Mouse (Mus musculus) kidney, embryonic 14.5 days (tissue): ENCODE measurements around the gene Ppp1r17. TPM values are rescaled to one million over a fixed set of nuclear protein-coding genes. Genes with fewer than 3 reads are reported as not detected.

Experiments used
- ATAC-seq: fragments of 200-750 bp; cut with Nextera tagmentation; 2 replicates; pipeline ENCODE4 v1.8.0; 2017; ENCODE audit warnings: moderate number of reproducible peaks, mild to moderate bottlenecking, moderate TSS enrichment, moderate library complexity; ENCODE audit not compliant: low FRiP score, low TSS enrichment
- H3K27ac ChIP-seq: fragments of 300-500 bp; sonication (generic); 2 replicates; pipeline ENCODE4 v1.5.1; 2014; ENCODE audit warnings: low read depth, mild to moderate bottlenecking, low read length, moderate library complexity, mixed read lengths
- H3K27me3 ChIP-seq: fragments of 300-500 bp; sonication (generic); 2 replicates; pipeline ENCODE4 v1.6.1; 2014; ENCODE audit warnings: mild to moderate bottlenecking, low read length; ENCODE audit not compliant: control insufficient read depth, insufficient read depth
- H3K36me3 ChIP-seq: fragments of 300-500 bp; sonication (generic); 2 replicates; pipeline ENCODE4 v1.6.1; 2014; ENCODE audit warnings: low read length, mixed read lengths; ENCODE audit not compliant: control insufficient read depth, insufficient read depth
- H3K4me1 ChIP-seq: fragments of 300-500 bp; sonication (generic); 2 replicates; pipeline ENCODE4 v1.6.1; 2014; ENCODE audit warnings: low read length, mixed read lengths; ENCODE audit not compliant: control insufficient read depth, insufficient read depth
- H3K4me2 ChIP-seq: fragments of 300-500 bp; sonication (generic); replicated peaks from 2 replicates; pipeline ENCODE4 v1.6.1; 2014; ENCODE audit warnings: low read depth, mild to moderate bottlenecking, low read length
- H3K4me3 ChIP-seq: fragments of 300-500 bp; sonication (generic); 2 replicates; pipeline ENCODE4 v1.5.1; 2014; ENCODE audit warnings: mild to moderate bottlenecking, low read length
- H3K9ac ChIP-seq: fragments of 300-500 bp; sonication (generic); 2 replicates; pipeline ENCODE4 v1.6.1; 2014; ENCODE audit warnings: low read depth, mild to moderate bottlenecking, low read length, moderate library complexity
- H3K9me3 ChIP-seq: fragments of 300-500 bp; sonication (generic); 2 replicates; pipeline ENCODE4 v1.6.1; 2016; ENCODE audit warnings: low read length; ENCODE audit not compliant: control insufficient read depth
- WGBS: fragments of 180-500 bp; shearing (Covaris S2); extraction: QIAGEN DNeasy Blood & Tissue Kit; methylation state at CpG from one replicate; pipeline ENCODE4 v1.1.7; 2014; 5-methylcytosine and 5-hydroxymethylcytosine counted together
- polyA plus RNA-seq: library from polyadenylated mRNA; unstranded; fragments of >200 nt; fragmentation: Nextera tagmentation; extraction: Ambion mirVana; gene quantifications from 2 replicates; pipeline ENCODE4 v1.2.1, GENCODE M21; 2014

Gene Ppp1r17
- polyA plus RNA-seq: not detected in 2 replicates

DNA sequence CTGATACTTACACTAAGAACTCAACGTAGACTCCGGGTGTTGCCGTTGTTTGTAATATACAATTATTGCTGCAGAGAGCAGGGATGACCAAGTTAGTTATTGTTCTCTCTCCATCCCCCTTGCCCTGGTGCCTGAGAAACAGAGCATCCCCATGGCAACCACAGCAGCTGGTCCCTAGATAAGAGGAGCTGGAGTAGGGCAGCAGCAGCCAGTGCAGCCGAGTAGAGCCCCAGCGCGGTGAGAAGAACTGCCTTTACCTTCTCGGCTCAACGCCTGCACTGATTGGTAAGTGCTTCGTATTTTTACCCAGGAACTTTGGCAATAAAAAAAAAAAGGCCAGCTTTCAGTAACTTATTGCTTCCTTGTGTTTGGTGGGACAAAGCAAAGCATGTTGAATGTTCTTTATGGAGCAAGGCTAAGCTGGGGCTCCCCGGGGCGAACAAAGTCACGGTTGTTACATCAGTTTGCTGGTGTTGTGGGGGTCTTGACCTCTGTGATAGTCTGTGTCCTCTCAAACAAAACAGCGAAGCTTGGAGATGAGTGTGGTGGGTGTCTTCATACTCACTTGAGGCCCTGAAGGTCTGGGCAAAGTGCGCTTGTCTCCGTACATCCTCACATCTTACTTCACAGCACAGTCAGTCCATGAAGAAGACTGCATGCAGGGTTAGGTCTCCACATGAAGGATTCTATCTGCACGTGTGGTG, at the start of gene Ppp1r17:
Gene Ppp1r17 (plus strand): TSS at position 207 of the 704 bp plus-strand sequence.
- H3K36me3 ChIP-seq: no peaks in the 10 kb centered on the region
- H3K9me3 ChIP-seq: no peaks in the 10 kb centered on the region
- ATAC-seq: no peak
- no peak within 1 kb of the TSS for H3K9ac ChIP-seq
- no peak within 1 kb of the TSS for H3K4me3 ChIP-seq
- H3K4me1 ChIP-seq: no peaks in the 10 kb centered on the region
- H3K27ac ChIP-seq: no peak within 1 kb of the TSS
- 73% methylated on average over 16 of the region's 16 CpGs for WGBS
- H3K4me2 ChIP-seq: no peak within 1 kb of the TSS
- H3K27me3 ChIP-seq: no peaks in the 10 kb centered on the region

DNA sequence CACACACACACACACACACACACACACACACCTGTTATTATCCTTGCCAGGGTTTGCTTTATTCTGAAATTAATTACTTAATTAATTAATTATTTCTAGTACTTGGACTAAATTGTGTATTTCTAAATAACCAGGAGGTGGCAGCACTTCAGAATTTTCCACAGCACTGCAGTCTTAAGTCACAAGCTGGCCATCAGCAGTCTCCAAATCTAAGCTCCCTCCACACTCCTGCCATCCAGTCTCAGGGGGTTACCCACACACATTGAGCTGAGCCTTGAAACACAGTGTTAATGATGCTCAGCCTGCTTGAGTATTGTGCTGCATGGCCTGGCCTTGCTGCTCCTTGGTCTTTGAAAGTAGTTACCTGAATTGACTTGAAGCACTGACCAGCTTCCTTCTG, 44.3 kb upstream of the Ppp1r17 start:
- Histone ChIP-seq H3K4me1 (no peaks in the 10 kb centered on the region), H3K9ac (no peak overlapping the region), H3K4me2 (no peak overlapping the region), H3K36me3 (no peaks in the 10 kb centered on the region), H3K9me3 (no peaks in the 10 kb centered on the region), H3K27ac (no peak overlapping the region), H3K27me3 (no peaks in the 10 kb centered on the region), H3K4me3 (no peak overlapping the region)
- ATAC-seq: peak; percentile 66; the same call in 1 of the 2 replicates

DNA sequence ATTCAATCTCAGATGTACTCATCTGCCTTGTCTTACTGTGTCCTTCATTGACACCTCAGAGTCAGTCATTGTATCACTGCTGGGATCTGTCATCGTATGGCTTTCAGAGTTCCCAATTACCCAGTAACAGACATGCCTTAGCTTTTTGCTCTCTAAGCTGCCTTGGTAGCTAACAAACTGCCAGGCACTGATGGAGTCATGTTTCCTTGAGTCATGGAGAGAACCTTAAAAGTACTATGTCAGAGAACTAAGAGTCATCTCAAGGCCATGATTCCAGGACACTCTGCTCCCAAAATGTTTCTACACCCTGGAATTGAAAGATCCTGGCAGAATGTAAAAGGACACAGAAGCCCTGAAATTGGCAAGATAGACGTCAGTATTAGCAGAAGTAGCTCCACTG, 37.5 kb upstream of the Ppp1r17 start:
- Histone ChIP-seq H3K27ac (no peak overlapping the region), H3K4me3 (no peak overlapping the region), H3K4me1 (no peaks in the 10 kb centered on the region), H3K9ac (no peak overlapping the region), H3K27me3 (no peaks in the 10 kb centered on the region), H3K4me2 (no peak overlapping the region), H3K9me3 (no peaks in the 10 kb centered on the region), H3K36me3 (no peaks in the 10 kb centered on the region)
- WGBS: 82% methylated on average over 2 of the region's 2 CpGs
- ATAC-seq: no peak

- Histone ChIP-seq H3K9ac (no peak overlapping the region), H3K4me1 (no peaks in the 10 kb centered on the region), H3K36me3 (no peaks in the 10 kb centered on the region), H3K4me2 (no peak overlapping the region), H3K27ac (no peak overlapping the region), H3K27me3 (no peaks in the 10 kb centered on the region), H3K4me3 (no peak overlapping the region), H3K9me3 (no peaks in the 10 kb centered on the region)
- WGBS: 82% methylated on average over 4 of the region's 4 CpGs
- no peak for ATAC-seq
Observed at GRCm38 (mm10) chr6:56008711-56009110, 8.6 kb upstream of the Ppp1r17 start.

DNA sequence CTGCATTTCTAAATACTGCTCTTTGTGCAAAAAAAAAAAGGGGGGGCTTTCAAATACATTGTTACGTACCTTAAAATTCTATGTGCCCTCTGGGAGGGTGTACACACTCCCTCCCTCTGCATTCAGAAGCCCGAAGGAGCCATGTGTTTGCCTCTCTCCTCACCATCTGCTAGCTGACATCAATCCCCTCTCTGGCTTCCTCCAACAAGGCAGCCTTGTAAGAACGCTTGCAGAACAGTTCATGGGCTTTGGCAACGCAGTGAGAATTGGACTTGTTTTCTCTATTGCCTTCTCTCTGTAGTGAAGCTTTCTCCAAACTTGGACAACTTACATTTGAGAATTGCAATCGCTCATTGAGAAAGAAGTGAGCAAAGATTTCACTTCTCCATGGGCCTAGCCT, 4.9 kb upstream of the Ppp1r17 start:
- H3K9ac ChIP-seq: no peak overlapping the region
- no peak overlapping the region for H3K27ac ChIP-seq
- no peaks in the 10 kb centered on the region for H3K36me3 ChIP-seq
- H3K4me2 ChIP-seq: no peak overlapping the region
- no peaks in the 10 kb centered on the region for H3K4me1 ChIP-seq
- ATAC-seq: no peak
- WGBS: 59% methylated on average over 5 of the region's 5 CpGs
- H3K27me3 ChIP-seq: no peaks in the 10 kb centered on the region
- no peak overlapping the region for H3K4me3 ChIP-seq
- H3K9me3 ChIP-seq: no peaks in the 10 kb centered on the region

DNA sequence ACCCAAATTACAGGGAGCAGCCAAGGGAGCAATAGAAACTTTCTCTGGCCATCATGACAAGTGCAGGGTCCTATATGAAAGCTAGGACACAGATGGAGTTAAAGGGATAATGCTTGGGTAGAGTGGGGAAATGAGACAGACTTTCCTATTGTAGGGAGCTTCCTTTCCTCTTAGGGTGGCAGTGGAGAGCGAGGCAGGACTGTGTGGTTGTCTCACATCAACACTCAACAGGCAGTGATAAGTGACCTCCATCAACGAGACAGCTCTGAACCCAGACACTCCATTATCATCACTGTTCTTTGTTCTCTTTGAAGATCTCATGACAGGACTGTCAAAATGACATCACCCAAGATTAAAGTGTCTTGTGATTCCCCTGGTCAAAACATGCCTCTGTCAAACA, 2.3 kb downstream of the Ppp1r17 start:
- WGBS: 74% methylated on average over 2 of the region's 2 CpGs
- H3K36me3 ChIP-seq: no peaks in the 10 kb centered on the region
- H3K9ac ChIP-seq: no peak overlapping the region
- no peaks in the 10 kb centered on the region for H3K9me3 ChIP-seq
- no peaks in the 10 kb centered on the region for H3K27me3 ChIP-seq
- no peak overlapping the region for H3K4me3 ChIP-seq
- H3K27ac ChIP-seq: no peak overlapping the region
- no peaks in the 10 kb centered on the region for H3K4me1 ChIP-seq
- ATAC-seq: no peak
- H3K4me2 ChIP-seq: no peak overlapping the region

DNA sequence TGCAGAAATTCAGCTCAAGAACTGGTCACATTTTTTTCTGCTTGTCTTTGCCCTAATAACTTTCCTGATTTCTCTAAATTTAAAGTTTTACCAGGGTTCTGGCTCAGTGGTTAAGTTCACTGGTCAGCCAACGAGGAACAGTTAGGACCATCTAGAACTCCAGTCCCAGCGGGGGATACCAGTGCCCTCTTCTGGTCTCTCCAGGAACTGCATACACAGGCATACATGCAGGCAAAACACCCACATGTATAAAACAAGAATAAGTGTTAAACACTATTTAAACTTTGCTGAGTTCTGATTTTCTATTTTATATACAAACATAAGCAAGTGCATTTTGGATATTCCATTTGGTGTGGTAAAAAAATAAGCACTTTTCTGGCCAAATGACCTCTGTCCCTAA, 8.2 kb downstream of the Ppp1r17 start:
- no peaks in the 10 kb centered on the region for H3K4me1 ChIP-seq
- no peaks in the 10 kb centered on the region for H3K27me3 ChIP-seq
- H3K9ac ChIP-seq: no peak overlapping the region
- H3K4me2 ChIP-seq: no peak overlapping the region
- H3K36me3 ChIP-seq: no peaks in the 10 kb centered on the region
- ATAC-seq: no peak
- no peaks in the 10 kb centered on the region for H3K9me3 ChIP-seq
- no peak overlapping the region for H3K4me3 ChIP-seq
- 74% methylated on average over 2 of the region's 2 CpGs for WGBS
- H3K27ac ChIP-seq: no peak overlapping the region

DNA sequence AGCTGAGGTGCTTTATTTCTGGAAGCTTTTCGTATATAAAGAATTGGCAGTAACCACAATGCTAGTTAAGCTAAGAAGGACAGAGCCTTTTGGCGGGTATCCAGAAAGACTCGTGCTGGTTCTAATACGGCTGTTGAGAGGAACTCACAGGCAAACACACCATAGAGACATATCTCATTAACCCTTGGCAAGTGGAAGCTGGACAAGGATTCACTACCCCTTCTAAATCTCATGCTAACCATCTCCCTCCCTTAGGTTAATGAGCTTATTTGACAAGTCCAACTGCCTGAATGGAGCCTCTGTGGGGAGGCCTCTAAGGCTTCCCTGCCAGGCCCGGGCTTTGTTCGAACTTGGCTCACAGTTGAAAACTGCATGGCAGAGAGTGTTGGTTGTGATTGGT, 10.0 kb downstream of the Ppp1r17 start:
- no peak overlapping the region for H3K4me3 ChIP-seq
- no peaks in the 10 kb centered on the region for H3K36me3 ChIP-seq
- H3K9ac ChIP-seq: no peak overlapping the region
- no peak overlapping the region for H3K27ac ChIP-seq
- no peaks in the 10 kb centered on the region for H3K27me3 ChIP-seq
- 83% methylated on average over 6 of the region's 6 CpGs for WGBS
- no peak for ATAC-seq
- H3K9me3 ChIP-seq: no peaks in the 10 kb centered on the region
- no peaks in the 10 kb centered on the region for H3K4me1 ChIP-seq
- no peak overlapping the region for H3K4me2 ChIP-seq

GRCm38 (mm10) chr6:56027966-56028365, 10.7 kb downstream of the Ppp1r17 start:
- H3K27ac ChIP-seq: no peak overlapping the region
- no peaks in the 10 kb centered on the region for H3K27me3 ChIP-seq
- no peak overlapping the region for H3K9ac ChIP-seq
- 90% methylated on average over 5 of the region's 5 CpGs for WGBS
- ATAC-seq: no peak
- no peak overlapping the region for H3K4me3 ChIP-seq
- H3K9me3 ChIP-seq: no peaks in the 10 kb centered on the region
- no peaks in the 10 kb centered on the region for H3K36me3 ChIP-seq
- no peaks in the 10 kb centered on the region for H3K4me1 ChIP-seq
- H3K4me2 ChIP-seq: no peak overlapping the region
